Mouse (Mus musculus) thymus, adult 2 months (tissue): ENCODE data around the gene Txnl4b.

Experiments
- CTCF ChIP-seq: fragments of 200-500 bp; IDR thresholded peaks from 2 replicates; pipeline ENCODE4 v1.5.1; 2012; ENCODE audit warnings: mild to moderate bottlenecking, control low read depth, low read length, moderate library complexity, borderline replicate concordance; ENCODE audit not compliant: control insufficient read depth, poor library complexity, insufficient read depth; ENCODE audit errors: extremely low read depth
- POLR2A ChIP-seq: fragments of 200-500 bp; IDR thresholded peaks from 2 replicates; pipeline ENCODE4 v1.6.1; 2012; ENCODE audit warnings: mild to moderate bottlenecking, low read length, control low read depth, moderate library complexity; ENCODE audit not compliant: control insufficient read depth, poor library complexity, insufficient read depth; ENCODE audit errors: extremely low read depth

GRCm38 (mm10) chr8:109607650-109608049 lies 42.0 kb downstream of the Txnl4b start:
- TF ChIP-seq CTCF: no peak
- TF ChIP-seq POLR2A: no peak
